Mouse (Mus musculus) CD4-positive, CD25-positive, alpha-beta regulatory T cell, adult 2 months (primary cell): ENCODE measurements around the gene Tspyl4.

Experiments used
- DNase-seq: peaks from one replicate; pipeline ENCODE4 v3.0.0-alpha.2; 2012; ENCODE audit warnings: low read depth, low spot score

The Tspyl4 gene

GRCm38 (mm10) chr10:34320809-34321208 is 23.6 kb downstream of the Tspyl4 start:
- DNase-seq = no peak

GRCm38 (mm10) chr10:34326701-34327100 is 29.5 kb downstream of the Tspyl4 start:
- peak; percentile 60 for DNase-seq

DNA sequence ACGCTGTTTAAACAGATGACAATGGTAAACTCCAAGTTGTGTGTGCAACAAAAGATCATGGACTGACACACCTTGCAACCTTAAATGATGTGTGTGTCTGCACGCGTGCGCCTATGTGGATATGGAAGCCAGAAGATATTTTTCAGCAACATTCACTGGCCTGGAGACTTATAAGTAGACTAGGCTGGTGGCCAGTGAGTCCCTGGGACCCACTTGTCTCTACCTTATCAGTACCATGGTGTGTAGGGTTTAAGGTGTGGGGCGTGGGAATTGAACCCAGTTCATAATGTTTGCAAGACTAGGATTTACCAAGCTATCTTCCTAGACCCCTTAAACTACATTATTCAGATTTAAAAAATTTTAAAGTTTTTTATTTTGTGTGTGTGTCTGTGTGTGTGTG is 29.9 kb downstream of the Tspyl4 start:
- DNase-seq = no peak

- peak; percentile 33 for DNase-seq
Observed at GRCm38 (mm10) chr10:34328310-34328709, 31.1 kb downstream of the Tspyl4 start.

- no peak for DNase-seq
Observed at GRCm38 (mm10) chr10:34341014-34341413, 43.8 kb downstream of the Tspyl4 start.

- DNase-seq = no peak
Observed at GRCm38 (mm10) chr10:34341886-34342285, 44.6 kb downstream of the Tspyl4 start.
